Mouse (Mus musculus) embryonic facial prominence, embryonic 10.5 days (tissue): ENCODE results near the gene Cby3. TPM values are rescaled to one million over a fixed set of nuclear protein-coding genes. Genes with fewer than 3 reads are reported as not detected.

Experiments used
- DNase-seq: peaks from one replicate; pipeline ENCODE4 v3.0.0-alpha.2; 2017; ENCODE audit warnings: low spot score
- H3K27ac ChIP-seq: fragments of 300-500 bp; sonication (generic); replicated peaks from 2 replicates; pipeline ENCODE4 v1.5.1; 2016; ENCODE audit warnings: mild to moderate bottlenecking
- H3K27me3 ChIP-seq: fragments of 300-500 bp; sonication (generic); replicated peaks from 2 replicates; pipeline ENCODE4 v1.6.1; 2016; ENCODE audit warnings: low read depth, mild to moderate bottlenecking; ENCODE audit not compliant: poor library complexity, severe bottlenecking
- H3K36me3 ChIP-seq: fragments of 300-500 bp; sonication (generic); replicated peaks from 2 replicates; pipeline ENCODE4 v1.6.1; 2016; ENCODE audit warnings: mild to moderate bottlenecking, moderate library complexity
- H3K4me1 ChIP-seq: fragments of 300-500 bp; sonication (generic); 2 replicates; pipeline ENCODE4 v1.6.1; 2016
- H3K4me3 ChIP-seq: fragments of 300-500 bp; sonication (generic); 2 replicates; pipeline ENCODE4 v1.5.1; 2016; ENCODE audit warnings: mild to moderate bottlenecking, moderate library complexity
- H3K9me3 ChIP-seq: fragments of 300-500 bp; sonication (generic); 2 replicates; pipeline ENCODE4 v1.6.1; 2016; ENCODE audit warnings: mild to moderate bottlenecking
- WGBS: fragments of 180-500 bp; shearing (Covaris S2); methylation state at CpG from one replicate; pipeline ENCODE4 v1.1.7; 2016; 5-methylcytosine and 5-hydroxymethylcytosine counted together
- polyA plus RNA-seq: library from polyadenylated mRNA; unstranded; fragments of >200 nt; fragmentation: Nextera tagmentation; extraction: Ambion mirVana; gene quantifications from 2 replicates; pipeline ENCODE4 v1.2.1, GENCODE M21; 2016

The Cby3 gene
- polyA plus RNA-seq, 1 experiment from 2014 or later: 0.52 TPM

DNA sequence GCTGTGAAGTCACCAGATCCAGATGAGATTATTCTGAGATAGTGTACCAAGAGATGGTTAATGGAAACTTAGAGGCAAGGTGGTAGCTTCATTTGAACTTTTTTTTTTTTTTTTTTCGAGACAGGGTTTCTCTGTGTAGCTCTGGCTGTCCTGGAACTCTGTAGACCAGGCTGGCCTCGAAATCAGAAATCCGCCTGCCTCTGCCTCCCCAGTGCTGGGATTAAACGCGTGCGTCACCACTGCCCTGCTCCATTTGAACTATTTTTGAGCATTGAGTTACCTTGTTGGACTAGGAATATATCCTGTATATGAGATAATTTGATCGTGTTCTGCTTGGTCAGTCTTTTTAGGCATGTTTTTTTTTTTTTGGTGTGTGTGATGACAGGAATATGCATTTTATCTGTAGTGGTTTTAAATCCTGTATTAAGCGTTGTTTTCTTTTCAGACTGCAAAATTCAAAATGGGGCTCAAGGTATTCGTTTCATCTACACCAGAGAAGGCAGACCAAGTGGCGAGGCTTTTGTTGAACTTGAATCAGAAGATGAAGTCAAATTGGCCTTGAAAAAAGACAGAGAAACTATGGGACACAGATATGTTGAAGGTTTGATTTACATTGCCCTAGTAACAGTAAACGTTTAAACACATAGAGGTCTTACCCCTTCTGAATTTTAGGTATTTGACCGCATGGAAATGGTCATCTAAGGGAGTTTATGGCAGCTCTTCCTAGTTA lies 24.9 kb downstream of the Cby3 start:
- WGBS: 71% methylated on average over 12 of the region's 12 CpGs
- H3K4me3 ChIP-seq: peak overlapping the region; percentile 98
- no peak for DNase-seq
- peaks cover 6% of the 10 kb centered on the region for H3K27me3 ChIP-seq
- H3K27ac ChIP-seq: no peak overlapping the region
- H3K9me3 ChIP-seq: no peaks in the 10 kb centered on the region
- peaks cover 32% of the 10 kb centered on the region for H3K4me1 ChIP-seq
- peaks cover 58% of the 10 kb centered on the region for H3K36me3 ChIP-seq

DNA sequence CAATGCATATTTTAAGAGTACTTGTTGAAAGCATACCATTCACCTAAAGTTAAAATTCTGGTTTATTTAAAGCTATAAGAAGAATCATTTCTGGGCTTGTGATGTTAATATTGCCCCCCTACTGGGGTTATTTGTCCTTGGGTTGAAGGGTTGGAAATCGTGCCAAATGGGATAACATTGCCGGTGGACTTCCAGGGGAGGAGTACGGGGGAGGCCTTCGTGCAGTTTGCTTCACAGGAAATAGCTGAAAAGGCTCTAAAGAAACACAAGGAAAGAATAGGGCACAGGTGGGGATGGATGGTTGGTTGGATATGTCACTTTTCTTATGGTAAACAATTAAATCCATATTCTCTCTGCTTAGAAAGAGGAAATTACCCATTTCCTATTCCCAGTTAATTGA lies 27.0 kb downstream of the Cby3 start:
- Histone ChIP-seq H3K9me3 (no peaks in the 10 kb centered on the region), H3K27me3 (no peaks in the 10 kb centered on the region), H3K36me3 (peaks cover 79% of the 10 kb centered on the region), H3K4me3 (peak overlapping the region; percentile 98), H3K4me1 (peaks cover 28% of the 10 kb centered on the region), H3K27ac (no peak overlapping the region)
- 72% methylated on average over 4 of the region's 4 CpGs for WGBS
- DNase-seq: no peak

DNA sequence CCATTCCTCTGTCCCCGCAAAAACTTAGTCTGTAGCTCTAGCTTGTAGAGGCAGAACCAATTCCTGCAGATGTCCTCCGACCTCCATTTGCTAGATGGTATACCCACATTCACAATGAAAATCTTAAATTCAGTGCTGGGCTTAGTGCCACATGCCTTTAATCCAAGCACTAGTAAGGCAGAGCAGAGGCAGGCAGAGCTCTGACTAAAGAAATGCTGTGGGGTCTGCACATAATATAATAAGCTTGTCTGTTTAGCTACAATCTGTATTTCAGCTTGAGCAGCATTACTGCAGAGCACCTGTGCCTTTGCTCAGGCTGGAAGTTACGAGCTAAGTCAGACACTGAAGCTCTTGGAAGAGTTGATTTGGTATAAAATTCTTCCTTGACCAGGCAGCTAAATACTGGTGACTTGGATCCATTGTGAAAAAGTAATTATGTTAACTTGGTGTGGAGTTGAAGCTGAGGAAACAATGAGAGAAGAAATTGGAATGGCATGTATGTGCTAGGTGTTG lies 33.0 kb downstream of the Cby3 start:
- Histone ChIP-seq H3K27me3 (no peaks in the 10 kb centered on the region), H3K9me3 (no peaks in the 10 kb centered on the region), H3K4me1 (no peaks in the 10 kb centered on the region), H3K36me3 (peaks cover 97% of the 10 kb centered on the region), H3K27ac (no peak overlapping the region), H3K4me3 (no peak overlapping the region)
- DNase-seq: no peak
- 85% methylated on average over 3 of the region's 3 CpGs for WGBS

DNA sequence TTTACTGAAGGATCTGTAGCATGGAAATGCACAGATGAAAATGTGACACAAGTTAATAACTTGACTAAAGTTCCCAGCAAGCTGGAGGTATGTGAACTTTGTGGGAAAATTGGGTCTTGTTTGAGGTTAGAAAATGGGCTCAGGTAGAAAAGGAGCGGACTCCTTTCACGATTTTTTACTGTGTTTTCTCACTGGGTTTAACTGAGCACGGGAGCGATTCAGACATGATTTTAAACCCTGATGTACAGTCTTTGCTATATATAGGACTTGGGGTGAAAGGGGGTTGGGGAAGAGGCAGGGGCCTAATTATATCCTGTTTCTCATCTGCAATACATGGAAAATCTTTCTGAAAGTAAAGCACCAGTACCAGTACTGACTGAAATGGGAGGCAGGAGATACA lies 33.4 kb downstream of the Cby3 start:
- Histone ChIP-seq H3K36me3 (peaks cover 96% of the 10 kb centered on the region), H3K4me1 (no peaks in the 10 kb centered on the region), H3K9me3 (no peaks in the 10 kb centered on the region), H3K4me3 (no peak overlapping the region), H3K27me3 (no peaks in the 10 kb centered on the region), H3K27ac (no peak overlapping the region)
- WGBS: 91% methylated on average over 4 of the region's 4 CpGs
- no peak for DNase-seq

DNA sequence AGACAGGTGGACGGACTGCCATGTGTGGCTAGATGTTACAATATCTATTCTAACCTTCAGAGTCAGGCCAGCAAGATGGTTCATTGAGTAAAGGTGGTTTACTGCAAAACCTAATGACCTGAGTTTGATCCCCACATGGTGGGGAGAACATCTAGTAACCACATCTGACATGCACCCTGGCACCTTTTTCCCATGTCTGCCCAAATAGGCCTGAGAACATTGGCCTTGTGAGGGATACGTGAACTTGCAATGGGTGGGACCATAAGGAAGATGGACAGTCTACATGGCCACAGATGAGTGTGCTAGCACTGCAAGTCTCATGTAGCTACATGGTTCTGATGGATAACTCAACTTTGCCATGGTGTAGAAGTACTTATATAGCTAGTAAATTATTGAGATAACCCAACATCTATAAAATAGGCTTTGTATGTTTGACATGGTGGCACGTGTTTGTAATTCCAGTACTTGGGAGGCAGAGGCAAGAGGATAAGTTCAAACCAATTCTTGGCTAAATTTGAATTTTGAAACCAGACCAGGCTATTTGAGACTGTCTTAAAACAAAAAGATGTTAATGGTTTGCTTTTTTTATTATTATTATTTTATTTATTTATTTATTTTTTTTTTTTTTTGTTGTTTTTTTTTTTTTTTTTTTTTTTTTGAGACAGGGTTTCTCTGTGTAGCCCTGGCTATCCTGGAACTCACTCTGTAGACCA lies 34.1 kb downstream of the Cby3 start:
- H3K9me3 ChIP-seq: no peaks in the 10 kb centered on the region
- DNase-seq: no peak
- no peak overlapping the region for H3K27ac ChIP-seq
- H3K4me1 ChIP-seq: no peaks in the 10 kb centered on the region
- no peak overlapping the region for H3K4me3 ChIP-seq
- 97% methylated on average over 3 of the region's 3 CpGs for WGBS
- H3K27me3 ChIP-seq: no peaks in the 10 kb centered on the region
- peaks cover 96% of the 10 kb centered on the region for H3K36me3 ChIP-seq

DNA sequence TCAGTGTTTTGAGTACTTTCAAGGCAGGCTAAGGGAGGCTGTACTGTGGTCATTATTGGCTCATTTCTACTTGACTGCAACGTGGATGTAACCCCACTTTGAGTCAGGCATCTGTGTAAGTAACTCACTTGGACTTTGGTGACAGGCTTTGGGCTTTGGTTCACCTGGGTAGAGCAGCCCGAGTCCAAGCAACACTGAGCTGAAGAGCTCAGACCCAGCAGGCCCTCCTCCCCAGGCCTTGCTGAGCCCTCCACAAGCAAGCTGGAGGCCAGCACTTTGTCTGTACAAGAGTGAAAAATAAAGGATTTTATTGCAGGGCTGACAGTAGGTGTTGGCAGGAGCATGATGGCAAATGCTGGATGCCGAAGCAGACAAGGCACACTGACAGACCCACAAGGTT lies 34.7 kb downstream of the Cby3 start:
- DNase-seq: no peak
- Histone ChIP-seq H3K36me3 (peaks cover 96% of the 10 kb centered on the region), H3K27me3 (no peaks in the 10 kb centered on the region), H3K9me3 (no peaks in the 10 kb centered on the region), H3K27ac (no peak overlapping the region), H3K4me1 (no peaks in the 10 kb centered on the region), H3K4me3 (no peak overlapping the region)
- WGBS: 77% methylated on average over 3 of the region's 3 CpGs

DNA sequence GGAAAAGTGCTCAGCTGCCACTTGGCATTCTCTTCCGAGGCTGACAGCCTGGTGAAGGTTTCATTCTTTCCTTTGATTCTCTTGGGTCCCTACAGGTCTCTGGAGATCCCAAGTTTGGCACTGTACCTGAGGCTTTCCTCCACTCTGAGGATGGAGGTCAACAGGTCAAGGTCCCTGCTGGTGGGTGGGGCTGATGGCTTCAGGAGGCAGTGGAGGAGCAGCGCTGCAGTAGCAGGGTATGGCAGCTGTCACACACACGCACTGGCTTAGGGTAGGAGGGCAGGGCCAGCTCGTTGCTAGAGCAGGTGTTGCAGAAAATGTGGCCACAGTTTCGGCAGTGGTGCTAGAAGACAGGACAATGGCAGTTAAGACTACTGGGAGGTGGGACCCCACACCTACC lies 35.4 kb downstream of the Cby3 start:
- H3K4me1 ChIP-seq: no peaks in the 10 kb centered on the region
- H3K4me3 ChIP-seq: no peak overlapping the region
- DNase-seq: no peak
- 80% methylated on average over 5 of the region's 5 CpGs for WGBS
- no peak overlapping the region for H3K27ac ChIP-seq
- no peaks in the 10 kb centered on the region for H3K27me3 ChIP-seq
- no peaks in the 10 kb centered on the region for H3K9me3 ChIP-seq
- H3K36me3 ChIP-seq: peaks cover 96% of the 10 kb centered on the region

DNA sequence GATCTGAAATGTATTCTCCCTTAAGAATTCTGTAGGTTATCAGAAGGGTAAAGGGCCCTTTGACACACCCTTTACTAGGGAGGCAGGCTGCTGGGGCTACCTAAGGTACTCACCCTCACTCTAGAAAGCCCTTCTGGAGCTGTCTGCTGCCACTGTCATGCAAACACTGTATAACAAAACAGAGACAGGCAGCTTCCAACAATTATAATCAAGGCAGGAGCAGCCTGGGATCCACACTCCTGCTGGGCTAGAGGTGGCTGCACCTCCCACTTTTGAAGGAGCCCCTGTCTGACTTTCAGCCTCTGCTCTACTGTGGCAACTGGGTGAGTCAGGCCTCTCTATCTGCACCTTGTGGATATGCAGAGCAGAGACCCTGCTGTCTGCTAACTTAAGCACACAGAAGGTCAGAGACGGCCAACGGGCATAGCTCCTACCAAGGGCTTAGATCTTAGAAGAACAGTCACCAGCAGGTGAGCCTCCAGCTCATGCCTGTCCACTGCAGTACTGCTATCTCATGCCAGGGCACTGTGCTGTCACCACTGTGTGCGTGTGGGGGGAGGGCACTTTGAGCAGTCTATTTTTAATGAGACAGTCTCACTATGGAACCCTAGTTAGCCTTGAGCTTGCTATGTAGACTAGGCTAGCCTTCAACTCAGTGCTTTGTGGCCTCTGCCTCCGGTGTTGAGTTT lies 37.2 kb downstream of the Cby3 start:
- no peaks in the 10 kb centered on the region for H3K9me3 ChIP-seq
- no peaks in the 10 kb centered on the region for H3K4me1 ChIP-seq
- 81% methylated on average over 4 of the region's 4 CpGs for WGBS
- peaks cover 89% of the 10 kb centered on the region for H3K36me3 ChIP-seq
- no peak for DNase-seq
- H3K27ac ChIP-seq: no peak overlapping the region
- H3K27me3 ChIP-seq: no peaks in the 10 kb centered on the region
- H3K4me3 ChIP-seq: no peak overlapping the region

DNA sequence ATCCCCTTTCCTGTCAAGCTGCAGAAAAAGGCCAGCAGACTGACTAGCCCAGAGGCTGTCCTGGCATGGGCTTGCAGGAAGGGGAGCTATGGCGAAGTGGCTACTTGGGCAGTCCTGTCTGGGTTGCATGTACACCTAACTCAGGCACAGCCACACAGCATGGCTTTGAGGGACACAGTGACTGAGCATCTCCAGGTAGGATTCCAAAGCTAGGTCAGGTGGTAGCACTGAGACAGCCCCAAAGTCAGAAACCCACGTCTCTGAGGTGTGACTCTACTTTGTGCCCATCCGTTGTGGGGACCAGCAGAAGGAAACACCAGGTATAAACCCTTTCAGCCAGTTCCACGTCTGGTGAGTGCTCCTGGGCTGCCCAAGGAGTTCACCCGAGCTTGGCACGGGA lies 39.0 kb downstream of the Cby3 start:
- no peak for DNase-seq
- Histone ChIP-seq H3K36me3 (peaks cover 89% of the 10 kb centered on the region), H3K27ac (no peak overlapping the region), H3K4me3 (no peak overlapping the region), H3K27me3 (no peaks in the 10 kb centered on the region), H3K4me1 (no peaks in the 10 kb centered on the region), H3K9me3 (no peaks in the 10 kb centered on the region)
- WGBS: 91% methylated on average over 6 of the region's 6 CpGs

DNA sequence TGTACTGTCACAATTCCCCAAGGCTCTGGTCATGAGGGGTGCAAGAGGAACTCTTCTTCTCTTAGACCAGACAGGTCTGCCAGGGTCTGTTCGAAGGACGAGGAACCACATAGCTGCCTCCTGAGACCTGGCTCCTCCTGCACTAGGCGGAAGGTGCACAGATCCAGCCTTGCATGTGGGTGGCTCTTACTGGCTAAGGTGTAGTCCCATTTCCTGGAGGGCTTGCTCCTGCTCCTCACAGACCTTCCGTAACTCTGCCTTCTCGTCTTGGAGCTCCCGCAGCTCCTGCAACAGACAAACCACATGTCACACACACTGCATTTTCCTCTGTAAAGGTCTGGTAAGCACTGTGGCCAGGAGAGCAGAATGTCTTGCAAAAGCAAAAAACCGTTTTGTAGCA lies 40.5 kb downstream of the Cby3 start:
- Histone ChIP-seq H3K27me3 (no peaks in the 10 kb centered on the region), H3K27ac (no peak overlapping the region), H3K4me3 (no peak overlapping the region), H3K4me1 (no peaks in the 10 kb centered on the region), H3K36me3 (peaks cover 93% of the 10 kb centered on the region), H3K9me3 (no peaks in the 10 kb centered on the region)
- DNase-seq: no peak
- WGBS: 89% methylated on average over 7 of the region's 7 CpGs

DNA sequence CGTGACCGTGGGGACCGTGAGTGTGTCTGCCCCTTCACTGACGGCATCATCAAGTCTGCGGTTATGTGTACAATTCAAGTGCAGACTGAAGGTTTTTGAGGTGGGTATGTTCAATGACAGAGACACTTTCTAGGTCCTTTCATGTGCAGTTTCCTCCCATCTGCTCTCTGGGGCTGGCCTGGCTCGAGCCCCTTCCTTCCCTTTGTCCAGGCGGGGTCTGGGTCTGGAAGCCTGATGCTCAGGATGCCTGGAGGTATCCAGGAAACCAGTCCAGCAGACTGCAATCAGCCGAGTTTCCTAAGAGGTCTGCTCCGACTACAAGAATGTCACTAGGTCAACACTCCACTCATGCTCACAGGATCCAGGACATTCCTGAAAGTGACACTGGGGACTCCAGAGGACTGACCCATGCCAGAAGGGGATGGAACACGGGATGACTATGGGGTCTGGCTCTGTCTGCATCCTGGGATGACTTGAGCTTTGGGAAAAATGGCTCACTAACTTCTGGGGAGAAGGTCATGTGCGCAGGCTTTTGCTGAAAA lies 42.6 kb downstream of the Cby3 start:
- 80% methylated on average over 11 of the region's 11 CpGs for WGBS
- no peak overlapping the region for H3K27ac ChIP-seq
- H3K9me3 ChIP-seq: no peaks in the 10 kb centered on the region
- H3K36me3 ChIP-seq: peaks cover 93% of the 10 kb centered on the region
- DNase-seq: no peak
- H3K4me3 ChIP-seq: no peak overlapping the region
- H3K4me1 ChIP-seq: no peaks in the 10 kb centered on the region
- H3K27me3 ChIP-seq: no peaks in the 10 kb centered on the region

DNA sequence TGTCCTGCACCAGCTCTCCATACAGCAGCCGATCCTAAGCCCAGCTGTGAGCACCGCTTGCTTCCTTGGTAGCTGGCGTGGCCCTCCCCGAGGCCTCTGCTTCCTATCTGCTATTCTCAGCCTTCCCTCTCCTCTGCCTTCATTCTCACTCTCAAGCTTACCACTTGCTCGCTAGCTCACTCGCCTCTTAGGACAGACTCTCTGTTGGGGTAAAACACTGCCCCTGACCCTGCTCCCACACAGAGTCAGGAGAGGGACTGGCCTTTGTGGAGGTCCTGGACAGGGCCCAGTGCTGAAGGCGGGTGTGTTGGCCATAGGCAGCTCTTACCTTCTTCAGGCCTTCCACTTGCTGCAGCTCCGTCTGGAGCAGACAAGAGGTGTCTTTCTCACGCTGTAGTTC lies 43.1 kb downstream of the Cby3 start:
- WGBS: 81% methylated on average over 9 of the region's 9 CpGs

More for the DNA sequence above, 43.1 kb downstream of the Cby3 start:
- peaks cover 93% of the 10 kb centered on the region for H3K36me3 ChIP-seq
- H3K4me1 ChIP-seq: no peaks in the 10 kb centered on the region
- H3K27me3 ChIP-seq: no peaks in the 10 kb centered on the region
- H3K9me3 ChIP-seq: no peaks in the 10 kb centered on the region
- no peak overlapping the region for H3K4me3 ChIP-seq
- DNase-seq: no peak
- H3K27ac ChIP-seq: no peak overlapping the region
